Mouse (Mus musculus) cerebellum, postnatal 4 days (tissue): ENCODE measurements around the gene Khdc4.

Experiments used
- DNase-seq, 2 experiments: peaks; one replicate each; pipeline ENCODE4 v3.0.0; 2022; ENCODE audit warnings: low spot score in 2 of 2, mixed read lengths in 1 of 2

Gene Khdc4

GRCm38 (mm10) chr3:88736556-88736955 is 51.0 kb downstream of the Khdc4 start:
- DNase-seq = no peak

- DNase-seq = peak in 1 of 2 experiments; percentile 64
Observed at GRCm38 (mm10) chr3:88738641-88739040, 53.0 kb downstream of the Khdc4 start.

- no peak for DNase-seq
Observed at GRCm38 (mm10) chr3:88740147-88740546, 54.5 kb downstream of the Khdc4 start.

- DNase-seq = no peak
Observed at GRCm38 (mm10) chr3:88745534-88745933, 59.9 kb downstream of the Khdc4 start.

GRCm38 (mm10) chr3:88746139-88746870 is 60.7 kb downstream of the Khdc4 start:
- DNase-seq = no peak

- DNase-seq = no peak
Observed at GRCm38 (mm10) chr3:88746871-88747231, 61.2 kb downstream of the Khdc4 start.

GRCm38 (mm10) chr3:88754283-88754682 is 68.7 kb downstream of the Khdc4 start:
- DNase-seq = no peak

- DNase-seq = no peak
Observed at GRCm38 (mm10) chr3:88755541-88755940, 69.9 kb downstream of the Khdc4 start.

GRCm38 (mm10) chr3:88756276-88756675 is 70.7 kb downstream of the Khdc4 start:
- DNase-seq = no peak

GRCm38 (mm10) chr3:88758045-88758500 is 72.5 kb downstream of the Khdc4 start:
- peak; percentile 67 to 86 for DNase-seq

- DNase-seq = no peak
Observed at GRCm38 (mm10) chr3:88761619-88762018, 76.0 kb downstream of the Khdc4 start.

- no peak for DNase-seq
Observed at GRCm38 (mm10) chr3:88762401-88762831, 76.8 kb downstream of the Khdc4 start.
